Mouse (Mus musculus): ENCODE data around the gene Ncl. TPM values are rescaled to one million over a fixed set of nuclear protein-coding genes. Genes with fewer than 3 reads are reported as not detected.

The Ncl gene
- polyA plus RNA-seq (2014; fragmentation: Nextera tagmentation; extraction: Ambion mirVana), result 342 and 368 TPM in 2 replicates

- under 1% methylated on average over 101 of the region's 102 CpGs for WGBS
- Histone ChIP-seq H3K27ac (ENCODE audit: low read depth, low read length) (peak within 1 kb of the TSS; percentile 96), H3K4me1 (replicated peaks; ENCODE audit: control insufficient read depth, insufficient read depth, low read length) (peaks cover 2% of the 10 kb centered on the region; the same call in 1 of the 2 replicates), H3K9me3 (ENCODE audit: control insufficient read depth, low read length) (no peaks in the 10 kb centered on the region), H3K4me3 (ENCODE audit: low read depth, low read length) (peak within 1 kb of the TSS; percentile 95), H3K9ac (ENCODE audit: low read depth, low read length) (peak within 1 kb of the TSS; percentile 85), H3K4me2 (replicated peaks; ENCODE audit: low read depth, low read length) (peak within 1 kb of the TSS; percentile 84), H3K36me3 (ENCODE audit: control insufficient read depth, insufficient read depth, low read length) (peaks cover 9% of the 10 kb centered on the region), H3K27me3 (ENCODE audit: control insufficient read depth, insufficient read depth, low read length) (no peaks in the 10 kb centered on the region)
- ATAC-seq (ENCODE audit: low FRiP score), result peak; percentile 99
- peak; percentile 98 for DNase-seq (ENCODE audit: low spot score)
Observed at GRCm38 (mm10) chr1:86358906-86359797, at the start of gene Ncl. Ncl (minus strand) TSS chr1:86359400.

GRCm38 (mm10) chr1:86408515-86408914 lies 49.3 kb upstream of the Ncl start:
- ATAC-seq (ENCODE audit: low FRiP score) (no peak), DNase-seq (ENCODE audit: low spot score) (no peak)
- Histone ChIP-seq H3K4me1 (replicated peaks; ENCODE audit: control insufficient read depth, insufficient read depth, low read length) (no peaks in the 10 kb centered on the region), H3K27me3 (ENCODE audit: control insufficient read depth, insufficient read depth, low read length) (no peaks in the 10 kb centered on the region), H3K9me3 (ENCODE audit: control insufficient read depth, low read length) (no peaks in the 10 kb centered on the region), H3K27ac (ENCODE audit: low read depth, low read length) (no peak overlapping the region), H3K9ac (ENCODE audit: low read depth, low read length) (no peak overlapping the region), H3K4me2 (replicated peaks; ENCODE audit: low read depth, low read length) (no peak overlapping the region), H3K4me3 (ENCODE audit: low read depth, low read length) (no peak overlapping the region), H3K36me3 (ENCODE audit: control insufficient read depth, insufficient read depth, low read length) (no peaks in the 10 kb centered on the region)
- 72% methylated on average over 10 of the region's 10 CpGs for WGBS

GRCm38 (mm10) chr1:86406914-86407313 lies 47.7 kb upstream of the Ncl start:
- H3K4me3 ChIP-seq (ENCODE audit: low read depth, low read length), result no peak overlapping the region
- H3K9me3 ChIP-seq (ENCODE audit: control insufficient read depth, low read length), result no peaks in the 10 kb centered on the region
- no peak overlapping the region for H3K27ac ChIP-seq (ENCODE audit: low read depth, low read length)
- no peak overlapping the region for H3K9ac ChIP-seq (ENCODE audit: low read depth, low read length)
- DNase-seq (ENCODE audit: low spot score), result no peak
- no peaks in the 10 kb centered on the region for H3K36me3 ChIP-seq (ENCODE audit: control insufficient read depth, insufficient read depth, low read length)
- H3K4me1 ChIP-seq (replicated peaks; ENCODE audit: control insufficient read depth, insufficient read depth, low read length), result no peaks in the 10 kb centered on the region
- no peak for ATAC-seq (ENCODE audit: low FRiP score)
- no peak overlapping the region for H3K4me2 ChIP-seq (replicated peaks; ENCODE audit: low read depth, low read length)
- 64% methylated on average over 8 of the region's 8 CpGs for WGBS
- no peaks in the 10 kb centered on the region for H3K27me3 ChIP-seq (ENCODE audit: control insufficient read depth, insufficient read depth, low read length)

- 81% methylated on average over 4 of the region's 4 CpGs for WGBS
Observed at GRCm38 (mm10) chr1:86406313-86406712, 47.1 kb upstream of the Ncl start.

GRCm38 (mm10) chr1:86404834-86405233 lies 45.6 kb upstream of the Ncl start:
- Histone ChIP-seq H3K4me1 (replicated peaks; ENCODE audit: control insufficient read depth, insufficient read depth, low read length) (no peaks in the 10 kb centered on the region), H3K27me3 (ENCODE audit: control insufficient read depth, insufficient read depth, low read length) (no peaks in the 10 kb centered on the region), H3K27ac (ENCODE audit: low read depth, low read length) (no peak overlapping the region), H3K9ac (ENCODE audit: low read depth, low read length) (no peak overlapping the region), H3K4me2 (replicated peaks; ENCODE audit: low read depth, low read length) (no peak overlapping the region), H3K9me3 (ENCODE audit: control insufficient read depth, low read length) (no peaks in the 10 kb centered on the region), H3K36me3 (ENCODE audit: control insufficient read depth, insufficient read depth, low read length) (no peaks in the 10 kb centered on the region), H3K4me3 (ENCODE audit: low read depth, low read length) (no peak overlapping the region)
- 67% methylated on average over 5 of the region's 5 CpGs for WGBS
- peak; percentile 21 for DNase-seq (ENCODE audit: low spot score)
- no peak for ATAC-seq (ENCODE audit: low FRiP score)

More at GRCm38 (mm10) chr1:86406313-86406712, 47.1 kb upstream of the Ncl start:
- Histone ChIP-seq H3K4me3 (ENCODE audit: low read depth, low read length) (no peak overlapping the region), H3K27me3 (ENCODE audit: control insufficient read depth, insufficient read depth, low read length) (no peaks in the 10 kb centered on the region), H3K27ac (ENCODE audit: low read depth, low read length) (no peak overlapping the region), H3K9me3 (ENCODE audit: control insufficient read depth, low read length) (no peaks in the 10 kb centered on the region), H3K9ac (ENCODE audit: low read depth, low read length) (no peak overlapping the region), H3K4me1 (replicated peaks; ENCODE audit: control insufficient read depth, insufficient read depth, low read length) (no peaks in the 10 kb centered on the region), H3K4me2 (replicated peaks; ENCODE audit: low read depth, low read length) (no peak overlapping the region), H3K36me3 (ENCODE audit: control insufficient read depth, insufficient read depth, low read length) (no peaks in the 10 kb centered on the region)
- no peak for DNase-seq (ENCODE audit: low spot score)
- no peak for ATAC-seq (ENCODE audit: low FRiP score)

GRCm38 (mm10) chr1:86400096-86400754 lies 41.0 kb upstream of the Ncl start:
- Histone ChIP-seq H3K27ac (ENCODE audit: low read depth, low read length) (no peak overlapping the region), H3K4me2 (replicated peaks; ENCODE audit: low read depth, low read length) (no peak overlapping the region), H3K9ac (ENCODE audit: low read depth, low read length) (no peak overlapping the region), H3K27me3 (ENCODE audit: control insufficient read depth, insufficient read depth, low read length) (no peaks in the 10 kb centered on the region), H3K4me1 (replicated peaks; ENCODE audit: control insufficient read depth, insufficient read depth, low read length) (no peaks in the 10 kb centered on the region), H3K9me3 (ENCODE audit: control insufficient read depth, low read length) (no peaks in the 10 kb centered on the region), H3K36me3 (ENCODE audit: control insufficient read depth, insufficient read depth, low read length) (no peaks in the 10 kb centered on the region), H3K4me3 (ENCODE audit: low read depth, low read length) (no peak overlapping the region)
- DNase-seq (ENCODE audit: low spot score), result no peak
- 77% methylated on average over 8 of the region's 8 CpGs for WGBS
- no peak for ATAC-seq (ENCODE audit: low FRiP score)

GRCm38 (mm10) chr1:86399322-86399721 lies 40.1 kb upstream of the Ncl start:
- ATAC-seq (ENCODE audit: low FRiP score) (no peak), DNase-seq (ENCODE audit: low spot score) (no peak)
- Histone ChIP-seq H3K9me3 (ENCODE audit: control insufficient read depth, low read length) (no peaks in the 10 kb centered on the region), H3K27me3 (ENCODE audit: control insufficient read depth, insufficient read depth, low read length) (no peaks in the 10 kb centered on the region), H3K4me1 (replicated peaks; ENCODE audit: control insufficient read depth, insufficient read depth, low read length) (no peaks in the 10 kb centered on the region), H3K36me3 (ENCODE audit: control insufficient read depth, insufficient read depth, low read length) (no peaks in the 10 kb centered on the region), H3K4me3 (ENCODE audit: low read depth, low read length) (no peak overlapping the region), H3K9ac (ENCODE audit: low read depth, low read length) (no peak overlapping the region), H3K4me2 (replicated peaks; ENCODE audit: low read depth, low read length) (no peak overlapping the region), H3K27ac (ENCODE audit: low read depth, low read length) (no peak overlapping the region)
- 86% methylated on average over 3 of the region's 3 CpGs for WGBS

- WGBS, result 58% methylated on average over 7 of the region's 7 CpGs
- no peaks in the 10 kb centered on the region for H3K4me1 ChIP-seq (replicated peaks; ENCODE audit: control insufficient read depth, insufficient read depth, low read length)
- H3K27me3 ChIP-seq (ENCODE audit: control insufficient read depth, insufficient read depth, low read length), result no peaks in the 10 kb centered on the region
- no peaks in the 10 kb centered on the region for H3K9me3 ChIP-seq (ENCODE audit: control insufficient read depth, low read length)
- no peak overlapping the region for H3K4me3 ChIP-seq (ENCODE audit: low read depth, low read length)
- H3K27ac ChIP-seq (ENCODE audit: low read depth, low read length), result no peak overlapping the region; the same call in 1 of the 2 replicates
- ATAC-seq (ENCODE audit: low FRiP score), result no peak
- H3K4me2 ChIP-seq (replicated peaks; ENCODE audit: low read depth, low read length), result no peak overlapping the region
- H3K36me3 ChIP-seq (ENCODE audit: control insufficient read depth, insufficient read depth, low read length), result no peaks in the 10 kb centered on the region
- DNase-seq (ENCODE audit: low spot score), result peak; percentile 23
- no peak overlapping the region for H3K9ac ChIP-seq (ENCODE audit: low read depth, low read length)
Observed at GRCm38 (mm10) chr1:86398222-86398621, 39.0 kb upstream of the Ncl start.
